Mouse (Mus musculus): ENCODE measurements around the gene Sh3kbp1. TPM values are rescaled to one million over a fixed set of nuclear protein-coding genes. Genes with fewer than 3 reads are reported as not detected.

Sh3kbp1 gene
- total and polyA plus RNA-seq, 3 experiments: 18.6 to 37.7 TPM; not detected in 1

DNA sequence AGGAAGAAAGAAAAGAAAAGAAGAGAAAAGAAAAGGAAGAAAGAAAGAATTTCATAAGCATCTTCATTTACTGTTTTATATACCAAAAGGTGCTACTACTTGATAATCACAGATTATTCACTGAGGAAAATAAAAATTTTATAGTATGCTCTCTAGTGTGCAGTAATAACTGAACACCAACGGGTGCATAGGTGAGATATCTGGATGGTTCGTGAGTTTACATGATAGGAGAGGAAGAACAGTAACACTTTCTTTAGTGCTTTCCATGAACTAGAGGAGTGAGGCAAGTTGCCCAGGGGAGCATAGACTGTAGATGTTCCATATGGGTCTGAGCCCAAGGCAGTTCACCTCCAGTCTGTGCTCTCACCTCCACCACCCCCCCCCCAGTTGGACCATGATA, 75.8 kb downstream of the Sh3kbp1 start (continued):
- no peak for TF ChIP-seq TBP (IDR thresholded peaks at IDR 0.05; ENCODE audit: low read depth, low read length)
- no peak for TF ChIP-seq ZNF384 (IDR thresholded peaks at IDR 0.05; ENCODE audit: low read depth, low read length)
- no peak for TF ChIP-seq BHLHE40 (IDR thresholded peaks at IDR 0.05; ENCODE audit: borderline replicate concordance, low read depth, low read length)
- TF ChIP-seq NELFE (IDR thresholded peaks at IDR 0.05; ENCODE audit: low read depth, low read length): no peak
- no peak for TF ChIP-seq RCOR1 (IDR thresholded peaks at IDR 0.05; ENCODE audit: low read depth, low read length)
- no peak for TF ChIP-seq CHD2 (IDR thresholded peaks at IDR 0.05; ENCODE audit: low read length)
- no peak for TF ChIP-seq CHD1 (IDR thresholded peaks at IDR 0.05; ENCODE audit: low read depth, low read length)
- TF ChIP-seq ELF1 (IDR thresholded peaks at IDR 0.05; ENCODE audit: low read depth, low read length): no peak
- no peak for TF ChIP-seq HCFC1 (IDR thresholded peaks at IDR 0.05; ENCODE audit: low read depth, low read length)
- TF ChIP-seq NRF1 (IDR thresholded peaks at IDR 0.05; ENCODE audit: insufficient read depth, low read depth, low read length, poor library complexity, severe bottlenecking): no peak
- TF ChIP-seq MAX (IDR thresholded peaks at IDR 0.05; ENCODE audit: low read length): no peak
- no peak for TF ChIP-seq USF2 (IDR thresholded peaks at IDR 0.05; ENCODE audit: borderline replicate concordance in 1 of 2, insufficient read depth in 1 of 2, low read depth in 1 of 2, low read length in 2 of 2)

DNA sequence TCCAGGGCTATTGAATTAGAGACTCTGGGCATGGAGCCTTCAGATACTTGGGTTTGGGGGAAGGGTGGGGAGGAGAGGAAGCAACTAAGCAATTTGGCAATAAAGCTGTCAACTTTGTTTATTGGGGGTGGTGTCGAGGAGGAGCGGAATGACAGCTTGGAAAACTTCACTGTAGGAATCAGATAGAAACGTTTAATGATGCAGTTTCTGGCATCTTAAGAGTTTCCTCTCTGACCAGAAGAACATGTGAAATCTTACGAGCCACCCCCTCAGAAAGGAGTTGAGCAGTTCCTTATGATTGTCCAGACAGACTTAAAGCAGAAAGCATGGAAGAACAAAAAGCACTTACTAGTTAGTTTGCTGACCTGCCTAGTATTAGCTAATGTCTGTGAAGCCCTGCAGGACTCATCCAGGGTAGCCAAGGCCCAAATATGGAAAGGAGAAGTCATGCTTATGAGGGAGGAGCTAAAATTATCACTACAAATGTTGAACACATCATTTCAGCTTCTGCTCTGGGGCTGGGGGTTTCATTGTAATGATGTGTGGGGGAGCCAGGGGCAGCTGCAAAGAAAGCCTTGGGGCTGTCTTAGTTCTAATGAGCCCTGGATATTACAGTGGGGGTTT, 77.4 kb downstream of the Sh3kbp1 start:
- H3K27ac ChIP-seq (ENCODE audit: control insufficient read depth, low read depth, low read length): no peak overlapping the region
- 0 out of 2 replicates have a peak, but pooled peaks have one; percentile 9 for TF ChIP-seq TBP (IDR thresholded peaks at IDR 0.05; ENCODE audit: low read depth, low read length)
- TF ChIP-seq POLR2AphosphoS2 (IDR thresholded peaks at IDR 0.05; ENCODE audit: low read length): no peak
- no peak for TF ChIP-seq ZMIZ1 (IDR thresholded peaks at IDR 0.05; ENCODE audit: low read depth, low read length)
- H3K4me1 ChIP-seq (ENCODE audit: control insufficient read depth in 1 of 2, insufficient read depth in 2 of 2, low read length in 2 of 2): peaks cover 11 to 23% of the 10 kb centered on the region in 2 experiments
- no peak overlapping the region for H3K4me3 ChIP-seq (ENCODE audit: control insufficient read depth in 1 of 2, insufficient read depth in 1 of 2, low read depth in 2 of 2, low read length in 2 of 2)
- H3K9me3 ChIP-seq (replicated peaks; ENCODE audit: insufficient read depth, low read length): no peaks in the 10 kb centered on the region
- DNase-seq (ENCODE audit: low read depth, low spot score): peak; percentile 51
- H3K36me3 ChIP-seq (ENCODE audit: control insufficient read depth in 1 of 2, insufficient read depth in 2 of 2, low read length in 2 of 2): peaks cover 0 to 15% of the 10 kb centered on the region in 2 experiments; a peak in 2 of 4 replicates
- no peaks in the 10 kb centered on the region for H3K27me3 ChIP-seq (ENCODE audit: control insufficient read depth in 1 of 2, insufficient read depth in 2 of 2, low read length in 2 of 2)
- no peaks in the 10 kb centered on the region for H3K79me2 ChIP-seq (ENCODE audit: control insufficient read depth, insufficient read depth, low read length, poor library complexity)
- no peak overlapping the region for H3K9ac ChIP-seq (ENCODE audit: control insufficient read depth, low read depth, low read length, poor library complexity, severe bottlenecking)

DNA sequence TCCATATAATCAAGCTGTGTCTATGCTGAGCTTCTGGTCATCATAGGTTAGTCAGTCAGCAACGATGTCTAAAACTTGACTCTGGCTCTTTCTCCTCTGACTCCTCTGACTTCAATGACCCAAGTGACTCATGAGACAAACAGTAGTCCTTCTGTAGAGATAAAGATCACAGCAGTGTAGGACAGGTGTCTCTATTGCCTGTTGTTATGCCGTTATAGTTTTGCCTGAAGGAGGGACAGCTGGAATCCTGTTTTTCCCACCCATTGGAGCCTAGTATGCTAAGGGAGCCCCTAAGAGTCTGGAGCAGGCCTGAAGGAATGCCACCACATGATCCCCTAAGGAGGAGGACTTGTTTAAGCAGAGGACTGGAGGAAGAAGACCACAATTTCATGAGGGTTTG, 78.3 kb downstream of the Sh3kbp1 start:
- Histone ChIP-seq H3K36me3 (ENCODE audit: control insufficient read depth in 1 of 2, insufficient read depth in 2 of 2, low read length in 2 of 2) (peaks cover 0 to 16% of the 10 kb centered on the region in 2 experiments; a peak in 2 of 4 replicates), H3K9me3 (replicated peaks; ENCODE audit: insufficient read depth, low read length) (no peaks in the 10 kb centered on the region), H3K4me3 (ENCODE audit: control insufficient read depth in 1 of 2, insufficient read depth in 1 of 2, low read depth in 2 of 2, low read length in 2 of 2) (no peak overlapping the region), H3K9ac (ENCODE audit: control insufficient read depth, low read depth, low read length, poor library complexity, severe bottlenecking) (no peak overlapping the region), H3K27me3 (ENCODE audit: control insufficient read depth in 1 of 2, insufficient read depth in 2 of 2, low read length in 2 of 2) (no peaks in the 10 kb centered on the region), H3K79me2 (ENCODE audit: control insufficient read depth, insufficient read depth, low read length, poor library complexity) (no peaks in the 10 kb centered on the region), H3K4me1 (ENCODE audit: control insufficient read depth in 1 of 2, insufficient read depth in 2 of 2, low read length in 2 of 2) (peaks cover 12 to 26% of the 10 kb centered on the region in 2 experiments), H3K27ac (ENCODE audit: control insufficient read depth, low read depth, low read length) (no peak overlapping the region)
- no peak for DNase-seq (ENCODE audit: low read depth, low spot score)
- TF ChIP-seq TCF12 (IDR thresholded peaks at IDR 0.05; ENCODE audit: low read depth, low read length) (no peak), CHD1 (IDR thresholded peaks at IDR 0.05; ENCODE audit: low read depth, low read length) (no peak), EP300 (IDR thresholded peaks at IDR 0.05; ENCODE audit: low read depth in 1 of 2, low read length in 2 of 2) (no peak), HCFC1 (IDR thresholded peaks at IDR 0.05; ENCODE audit: low read depth, low read length) (no peak), MAFK (IDR thresholded peaks at IDR 0.05; ENCODE audit: borderline replicate concordance, low read depth, low read length) (no peak), ZNF384 (IDR thresholded peaks at IDR 0.05; ENCODE audit: low read depth, low read length) (no peak), CHD2 (IDR thresholded peaks at IDR 0.05; ENCODE audit: low read length) (no peak)
